Mouse (Mus musculus): ENCODE measurements around the gene Cfap300. TPM values are rescaled to one million over a fixed set of nuclear protein-coding genes. Genes with fewer than 3 reads are reported as not detected.

Cfap300 gene
- 11.1 and 13.5 TPM in 2 replicates for total RNA-seq (2014; rRNA removed)
- 10.3 and 10.6 TPM in 2 replicates for polyA plus RNA-seq (2015; fragmentation: Nextera tagmentation; extraction: Ambion mirVana)

DNA sequence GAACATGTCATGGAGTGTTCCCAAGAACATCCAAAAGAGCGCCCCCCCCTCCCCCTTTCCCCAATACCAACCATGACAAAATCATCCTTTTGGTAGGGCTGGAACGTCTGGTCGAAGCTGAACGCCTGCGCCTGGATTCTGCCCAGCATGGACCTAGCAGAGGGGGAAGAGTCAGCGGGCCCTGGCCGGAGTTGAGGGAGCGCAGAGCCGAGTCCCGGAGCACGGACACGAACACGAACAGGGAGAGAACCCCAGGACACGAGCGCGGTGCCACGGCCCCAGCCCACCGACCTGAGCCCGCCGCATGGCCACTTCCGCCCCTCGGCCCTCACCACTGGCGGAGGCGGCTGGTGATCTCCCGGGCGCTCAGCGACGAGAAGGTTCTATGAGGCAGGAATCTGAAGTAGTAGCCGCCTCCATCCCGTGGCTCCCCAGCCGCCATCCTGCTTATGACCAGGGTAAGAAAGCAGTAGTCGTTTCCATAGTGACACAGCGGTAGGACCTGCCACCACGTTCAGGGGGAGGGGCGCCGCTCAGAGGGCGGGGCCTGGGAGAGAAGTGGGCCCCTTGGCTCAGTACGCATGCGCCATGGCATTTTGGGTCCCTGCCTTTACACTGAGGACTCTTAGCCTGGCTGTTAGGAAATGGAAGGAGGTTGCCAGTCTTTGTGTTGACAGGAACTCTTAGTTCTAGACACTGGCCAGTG is at the start of gene Cfap300:
Gene Cfap300 (minus strand): TSS at position 486 of the 706 bp plus-strand sequence.
- Histone ChIP-seq H3K4me2 (ENCODE audit: low read depth, low read length) (peak within 1 kb of the TSS; percentile 67), H3K27me3 (ENCODE audit: insufficient read depth, low read length) (no peaks in the 10 kb centered on the region), H3K36me3 (ENCODE audit: insufficient read depth, low read length) (no peaks in the 10 kb centered on the region), H3K27ac (peak within 1 kb of the TSS; percentile 82), H3K4me3 (ENCODE audit: low read length) (peak within 1 kb of the TSS; percentile 64), H3K9ac (replicated peaks; ENCODE audit: low read length) (peak within 1 kb of the TSS; percentile 75), H3K9me3 (ENCODE audit: low read length) (no peaks in the 10 kb centered on the region), H3K4me1 (ENCODE audit: insufficient read depth, low read length) (peaks cover 5% of the 10 kb centered on the region; the same call in 1 of the 2 replicates)
- ATAC-seq (peak; percentile 98), DNase-seq (ENCODE audit: low spot score) (peak; percentile 99)
- WGBS: 0% methylated on average over 39 of the region's 39 CpGs
- no peak for TF ChIP-seq CTCF (IDR thresholded peaks at IDR 0.05; ENCODE audit: low read depth)

DNA sequence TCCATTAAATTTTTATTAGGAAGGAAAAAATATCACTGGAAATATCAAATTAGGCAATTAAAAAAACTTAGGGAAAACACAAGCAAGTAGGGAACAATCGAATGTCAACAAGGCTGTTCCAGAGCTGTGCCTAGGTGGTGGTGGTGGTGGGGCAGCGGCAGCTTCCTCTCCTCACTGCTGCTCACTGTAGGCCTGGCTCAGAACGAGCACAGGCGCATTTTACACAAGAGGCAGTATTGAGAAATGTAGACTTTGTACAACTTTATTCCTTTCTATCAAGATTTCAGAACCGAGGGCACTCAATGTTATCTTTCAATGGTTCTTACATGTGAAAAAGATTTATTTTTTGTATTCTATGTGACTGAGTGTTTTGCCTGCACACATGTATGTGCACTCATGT is 36.3 kb upstream of the Cfap300 start:
- 93% methylated on average over 5 of the region's 5 CpGs for WGBS
- ATAC-seq: no peak
- DNase-seq (ENCODE audit: low spot score): no peak

DNA sequence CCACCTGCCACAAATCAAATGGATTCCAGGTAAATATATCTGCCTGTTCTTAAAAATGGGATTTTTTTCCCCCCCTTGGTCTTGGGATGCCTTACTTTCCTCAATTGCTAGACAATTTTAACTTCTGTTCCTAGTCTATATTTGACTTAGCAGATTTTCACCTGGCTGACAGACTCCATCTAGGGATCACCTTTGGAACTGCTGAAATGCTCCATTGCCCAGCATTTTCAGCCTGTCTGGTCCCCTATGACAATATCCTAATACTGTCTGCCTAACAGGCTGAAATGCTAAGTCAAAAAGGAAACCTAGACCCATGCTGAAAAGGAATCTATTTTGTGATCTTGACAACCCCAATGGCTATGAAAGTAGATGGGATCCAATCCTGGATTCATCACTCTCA is 31.7 kb upstream of the Cfap300 start:
- DNase-seq (ENCODE audit: low spot score) (peak; percentile 48), ATAC-seq (peak; percentile 74; the same call in 1 of the 2 replicates)
- H3K36me3 ChIP-seq (ENCODE audit: insufficient read depth, low read length): no peaks in the 10 kb centered on the region
- no peaks in the 10 kb centered on the region for H3K9me3 ChIP-seq (ENCODE audit: low read length)
- H3K27ac ChIP-seq: no peak overlapping the region
- no peak overlapping the region for H3K4me3 ChIP-seq (ENCODE audit: low read length)
- no peaks in the 10 kb centered on the region for H3K27me3 ChIP-seq (ENCODE audit: insufficient read depth, low read length)
- H3K4me1 ChIP-seq (ENCODE audit: insufficient read depth, low read length): no peaks in the 10 kb centered on the region
- TF ChIP-seq CTCF (IDR thresholded peaks at IDR 0.05; ENCODE audit: low read depth): peak; percentile 63
- no peak overlapping the region for H3K4me2 ChIP-seq (ENCODE audit: low read depth, low read length)
- no peak overlapping the region for H3K9ac ChIP-seq (replicated peaks; ENCODE audit: low read length)

More for the DNA sequence above, 36.3 kb upstream of the Cfap300 start:
- Histone ChIP-seq H3K27me3 (ENCODE audit: insufficient read depth, low read length) (no peaks in the 10 kb centered on the region), H3K9me3 (ENCODE audit: low read length) (no peaks in the 10 kb centered on the region), H3K4me3 (ENCODE audit: low read length) (no peak overlapping the region), H3K36me3 (ENCODE audit: insufficient read depth, low read length) (no peaks in the 10 kb centered on the region), H3K4me2 (ENCODE audit: low read depth, low read length) (no peak overlapping the region), H3K9ac (replicated peaks; ENCODE audit: low read length) (no peak overlapping the region), H3K4me1 (ENCODE audit: insufficient read depth, low read length) (no peaks in the 10 kb centered on the region), H3K27ac (no peak overlapping the region)
- no peak for TF ChIP-seq CTCF (IDR thresholded peaks at IDR 0.05; ENCODE audit: low read depth)

DNA sequence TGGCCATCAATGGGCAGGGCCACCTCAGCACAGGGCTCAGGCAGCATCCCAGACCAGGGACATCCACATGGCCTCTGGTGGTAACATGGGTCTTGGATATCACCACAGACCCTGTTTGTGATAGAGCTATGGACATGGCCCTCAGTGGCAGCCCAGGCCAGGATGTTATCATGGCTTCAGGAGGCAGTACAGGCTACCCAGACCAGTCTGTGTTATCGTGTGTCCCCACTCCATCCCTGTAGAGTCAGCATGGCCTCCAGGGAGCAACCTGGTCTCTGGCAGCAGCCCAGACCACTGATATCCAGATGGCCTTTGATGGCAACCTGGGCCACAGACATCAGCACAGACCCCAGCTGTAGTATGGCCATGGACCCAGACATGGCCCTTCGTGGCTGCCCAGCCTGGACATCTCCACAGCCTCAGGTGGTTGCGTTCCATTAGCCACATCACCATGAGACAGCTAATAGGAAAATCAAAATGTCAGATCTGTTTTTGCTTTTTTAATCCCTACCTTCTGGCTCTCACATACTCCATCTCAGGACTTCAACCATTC is 30.7 kb upstream of the Cfap300 start:
- TF ChIP-seq CTCF (IDR thresholded peaks at IDR 0.05; ENCODE audit: low read depth): no peak
- no peak overlapping the region for H3K4me3 ChIP-seq (ENCODE audit: low read length)
- H3K9me3 ChIP-seq (ENCODE audit: low read length): no peaks in the 10 kb centered on the region
- H3K4me1 ChIP-seq (ENCODE audit: insufficient read depth, low read length): no peaks in the 10 kb centered on the region
- ATAC-seq (0 out of 2 replicates have a peak, but pooled peaks have one; percentile 27), DNase-seq (ENCODE audit: low spot score) (no peak)
- H3K9ac ChIP-seq (replicated peaks; ENCODE audit: low read length): no peak overlapping the region
- H3K4me2 ChIP-seq (ENCODE audit: low read depth, low read length): no peak overlapping the region
- WGBS: 95% methylated on average over 3 of the region's 3 CpGs
- no peak overlapping the region for H3K27ac ChIP-seq
- no peaks in the 10 kb centered on the region for H3K27me3 ChIP-seq (ENCODE audit: insufficient read depth, low read length)
- no peaks in the 10 kb centered on the region for H3K36me3 ChIP-seq (ENCODE audit: insufficient read depth, low read length)

DNA sequence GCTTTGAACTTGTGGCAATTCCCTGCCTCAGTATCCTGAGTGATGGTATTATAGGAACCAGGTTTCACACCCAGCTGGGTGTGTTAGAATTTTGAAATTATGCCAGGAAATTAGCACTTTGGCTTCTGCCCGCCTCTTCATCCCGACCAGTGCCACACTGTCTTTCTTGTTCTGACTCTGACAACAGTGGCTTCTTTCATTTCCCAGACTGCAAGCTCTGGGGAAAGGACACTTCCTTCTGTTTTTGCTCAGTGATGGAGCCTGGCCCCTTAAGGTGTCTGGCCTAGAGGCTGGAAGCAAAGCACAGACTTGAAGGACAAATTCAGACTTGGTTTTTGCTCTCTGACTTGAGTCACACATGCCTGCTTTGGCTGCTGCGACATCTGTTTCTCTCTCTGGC is 17.0 kb upstream of the Cfap300 start:
- DNase-seq (ENCODE audit: low spot score): peak; percentile 9

DNA sequence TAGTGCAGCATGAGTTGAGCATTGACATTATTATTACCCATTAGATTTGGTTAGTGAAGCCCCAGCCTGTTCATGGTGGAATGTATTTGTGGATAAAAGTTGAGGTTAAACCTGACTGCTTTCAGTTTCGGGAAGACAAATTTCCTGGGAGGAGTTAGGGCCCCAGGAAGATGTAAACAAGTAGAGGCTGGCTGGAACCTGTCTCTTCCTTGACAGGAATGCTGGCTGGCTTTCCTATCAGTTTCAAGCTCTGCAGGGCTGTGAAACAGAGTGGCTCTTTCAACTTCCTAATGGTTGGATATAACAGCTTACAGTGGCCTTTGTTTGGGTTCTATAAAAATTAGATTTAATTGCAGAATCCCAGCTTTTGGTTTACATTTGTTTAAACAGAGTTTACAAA is 12.2 kb upstream of the Cfap300 start:
- no peak overlapping the region for H3K27ac ChIP-seq
- no peaks in the 10 kb centered on the region for H3K4me1 ChIP-seq (ENCODE audit: insufficient read depth, low read length)
- DNase-seq (ENCODE audit: low spot score): no peak
- H3K36me3 ChIP-seq (ENCODE audit: insufficient read depth, low read length): no peaks in the 10 kb centered on the region
- H3K4me2 ChIP-seq (ENCODE audit: low read depth, low read length): no peak overlapping the region
- no peak for ATAC-seq
- H3K4me3 ChIP-seq (ENCODE audit: low read length): no peak overlapping the region
- no peaks in the 10 kb centered on the region for H3K27me3 ChIP-seq (ENCODE audit: insufficient read depth, low read length)
- 59% methylated on average over 1 of the region's 1 CpGs for WGBS
- no peaks in the 10 kb centered on the region for H3K9me3 ChIP-seq (ENCODE audit: low read length)
- no peak overlapping the region for H3K9ac ChIP-seq (replicated peaks; ENCODE audit: low read length)
- TF ChIP-seq CTCF (IDR thresholded peaks at IDR 0.05; ENCODE audit: low read depth): no peak

More for the DNA sequence above, 17.0 kb upstream of the Cfap300 start:
- no peak overlapping the region for H3K4me3 ChIP-seq (ENCODE audit: low read length)
- WGBS: 65% methylated on average over 3 of the region's 3 CpGs
- no peak overlapping the region for H3K9ac ChIP-seq (replicated peaks; ENCODE audit: low read length)
- H3K4me1 ChIP-seq (ENCODE audit: insufficient read depth, low read length): no peaks in the 10 kb centered on the region
- no peak for TF ChIP-seq CTCF (IDR thresholded peaks at IDR 0.05; ENCODE audit: low read depth)
- no peak overlapping the region for H3K4me2 ChIP-seq (ENCODE audit: low read depth, low read length)
- no peaks in the 10 kb centered on the region for H3K27me3 ChIP-seq (ENCODE audit: insufficient read depth, low read length)
- ATAC-seq: peak; percentile 77; the same call in 1 of the 2 replicates
- H3K27ac ChIP-seq: no peak overlapping the region
- no peaks in the 10 kb centered on the region for H3K36me3 ChIP-seq (ENCODE audit: insufficient read depth, low read length)
- H3K9me3 ChIP-seq (ENCODE audit: low read length): no peaks in the 10 kb centered on the region

DNA sequence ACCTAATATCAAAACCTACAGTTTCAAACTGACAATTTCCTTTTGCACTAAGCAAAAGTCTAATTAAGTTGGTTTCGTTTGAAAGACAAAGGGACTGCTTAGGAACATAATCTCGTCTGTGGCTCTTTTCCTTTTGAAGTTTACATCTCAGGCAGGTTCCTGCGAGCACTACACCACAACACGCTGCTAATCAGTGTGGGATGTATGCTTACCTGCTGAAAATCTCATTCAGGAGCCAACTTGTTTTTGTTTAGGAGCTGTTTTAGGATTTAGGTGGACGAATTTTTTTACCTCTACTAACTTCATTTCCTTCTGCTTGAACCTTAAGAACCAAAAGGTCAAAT is 393 bp upstream of the Cfap300 start:
- Histone ChIP-seq H3K27ac (peak overlapping the region; percentile 82), H3K27me3 (ENCODE audit: insufficient read depth, low read length) (no peaks in the 10 kb centered on the region), H3K4me1 (ENCODE audit: insufficient read depth, low read length) (peaks cover 5% of the 10 kb centered on the region; the same call in 1 of the 2 replicates), H3K4me3 (ENCODE audit: low read length) (peak overlapping the region; percentile 64), H3K9ac (replicated peaks; ENCODE audit: low read length) (peak overlapping the region; percentile 75; the same call in 1 of the 2 replicates), H3K4me2 (ENCODE audit: low read depth, low read length) (peak overlapping the region; percentile 67), H3K36me3 (ENCODE audit: insufficient read depth, low read length) (no peaks in the 10 kb centered on the region), H3K9me3 (ENCODE audit: low read length) (no peaks in the 10 kb centered on the region)
- WGBS: 26% methylated on average over 5 of the region's 5 CpGs
- no peak for TF ChIP-seq CTCF (IDR thresholded peaks at IDR 0.05; ENCODE audit: low read depth)
- DNase-seq (ENCODE audit: low spot score) (no peak), ATAC-seq (peak; percentile 59)
